Mouse (Mus musculus) C3H10T1/2 (cell line): ENCODE results near the gene Hnrnph3. TPM values are rescaled to one million over a fixed set of nuclear protein-coding genes. Genes with fewer than 3 reads are reported as not detected.

ENCODE experiments used
- polyA plus RNA-seq, 2 experiments: library from polyadenylated mRNA; unstranded; fragments of >200 nt; fragmentation: generic; extraction: Trizol; gene quantifications; one replicate each; pipeline ENCODE4 v1.2.1; 2012; ENCODE audit warnings: missing spikeins in 2 of 2

The Hnrnph3 gene
- polyA plus RNA-seq: 10 to 100 TPM in 1 of 2 experiments, 1 to 10 TPM in 1; 3.1 to 36.0 TPM

GRCm38 (mm10) chr10:63023749-63024579 is at the start of gene Hnrnph3, which contains the start of gene Pbld2:
Gene Hnrnph3, minus strand, starts transcription at chr10:63024217.
Gene Pbld2, plus strand, starts transcription at chr10:63024315.

GRCm38 (mm10) chr10:63059862-63060261 is 35.8 kb upstream of the Hnrnph3 start, which contains the start of gene Pbld1:
Gene Pbld1, plus strand, starts transcription at chr10:63060162.

GRCm38 (mm10) chr10:62980039-62980954 is 43.7 kb downstream of the Hnrnph3 start, which contains the start of gene Rufy2:
Gene Rufy2, plus strand, starts transcription at chr10:62980223.

Other genes with a start within 250 kb of the Hnrnph3 start
- gene Ccar1, start 231.9 kb downstream of the Hnrnph3 start, polyA plus RNA-seq: 10 to 100 TPM in 1 of 2 experiments, 1 to 10 TPM in 1; 4.6 to 17.5 TPM
- under 1 TPM; 0.04 to 0.83 TPM for gene Tet1, start 115.2 kb downstream of the Hnrnph3 start, polyA plus RNA-seq
- 1 to 10 TPM in 1 of 2 experiments, under 1 TPM in 1; 0.41 to 4.2 TPM for gene Slc25a16, start 103.6 kb downstream of the Hnrnph3 start, polyA plus RNA-seq
- gene Dna2, start 77.2 kb downstream of the Hnrnph3 start, polyA plus RNA-seq: under 1 TPM; 0.50 to 0.75 TPM
- gene Rufy2, start 44.0 kb downstream of the Hnrnph3 start, polyA plus RNA-seq: 1 to 10 TPM in 1 of 2 experiments, under 1 TPM in 1; 0.51 to 5.8 TPM
- gene Pbld2, start 98 bp upstream of the Hnrnph3 start, polyA plus RNA-seq: 1 to 10 TPM in 1 of 2 experiments, under 1 TPM in 1; 0.11 to 1.8 TPM
- gene Pbld1, start 35.9 kb upstream of the Hnrnph3 start, polyA plus RNA-seq: 1 to 10 TPM in 1 of 2 experiments, under 1 TPM in 1; 0.26 to 4.6 TPM
- not detected for gene Atoh7, start 75.4 kb upstream of the Hnrnph3 start, polyA plus RNA-seq
- not detected for gene Mypn, start 179.7 kb upstream of the Hnrnph3 start, polyA plus RNA-seq
- gene Herc4, start 219.6 kb upstream of the Hnrnph3 start, polyA plus RNA-seq: 1 to 10 TPM in 1 of 2 experiments, under 1 TPM in 1; 0.95 to 8.3 TPM